Mouse (Mus musculus): ENCODE results near the gene Chd1l.

DNA sequence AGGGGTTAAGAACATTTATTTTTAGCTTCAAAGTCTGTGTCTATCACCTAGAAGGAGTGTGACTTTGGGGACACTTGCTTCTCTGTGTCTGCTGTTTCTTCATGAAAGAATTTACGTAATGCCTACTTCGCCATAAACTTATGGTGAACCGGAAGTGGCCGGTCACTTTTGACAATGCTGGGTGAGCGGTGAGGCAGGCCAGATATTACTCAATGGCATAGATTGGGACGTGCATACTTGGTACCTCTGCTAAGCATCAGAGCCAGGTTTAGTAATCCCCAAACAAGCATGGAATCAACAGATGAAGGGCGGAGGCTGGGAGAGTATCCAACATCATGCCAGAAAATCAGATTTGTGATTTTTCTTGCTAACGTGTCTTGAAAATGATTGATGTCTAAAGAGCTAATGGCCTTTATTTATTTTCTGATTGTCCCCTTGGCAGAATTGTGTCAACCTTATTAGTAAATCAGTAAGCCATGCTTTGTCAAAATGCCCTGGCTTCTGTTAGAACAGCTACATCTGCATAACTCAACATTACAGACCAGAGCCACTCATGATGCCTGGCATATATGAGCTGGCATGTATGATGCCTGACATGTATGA is 21.4 kb upstream of the Chd1l start:
- no peak for TF ChIP-seq CTCF (IDR thresholded peaks at IDR 0.05)
- TF ChIP-seq EP300 (IDR thresholded peaks at IDR 0.05), result no peak
